ENCODE assay signal across 12 mouse cellular contexts in genomic region chr2:181662620-181663297, GRCm38 (mm10). TPM values are rescaled to one million over a fixed set of nuclear protein-coding genes. Genes with fewer than 3 reads are reported as not detected.
A peak's percentile ranks its signal among the peaks of the same experiment; 100 is the strongest.
DNase-seq lines count a peak whose midpoint lies in the region; ATAC-seq and TF ChIP-seq lines count a peak whose summit lies in the region.
"Had no signal": no experiment of that assay in that cellular context is flagged by ENCODE, and none has a peak within 500 bp of the region (broad histone marks: within the 10 kb centered on the region; RNA-seq: fewer than 3 reads in every experiment).

No protein-coding gene starts in this region.

- H3K4me1 ChIP-seq in hindbrain, embryonic 11.5 days (replicated peaks; ENCODE audit: control insufficient read depth, insufficient read depth, low read length) = no peaks in the 10 kb centered on the region
- H3K4me1 ChIP-seq in hindbrain, embryonic 14.5 days (replicated peaks; ENCODE audit: control insufficient read depth, insufficient read depth, low read length) = no peaks in the 10 kb centered on the region
- no peaks in the 10 kb centered on the region; the same call in 1 of the 2 replicates for H3K4me1 ChIP-seq in intestine, embryonic 15.5 days (replicated peaks)
- H3K4me1 ChIP-seq in lung, embryonic 14.5 days (ENCODE audit: insufficient read depth) = no peaks in the 10 kb centered on the region

- H3K36me3 ChIP-seq in hindbrain, embryonic 11.5 days (ENCODE audit: control insufficient read depth, insufficient read depth, low read length) = no peaks in the 10 kb centered on the region
- H3K36me3 ChIP-seq in hindbrain, embryonic 14.5 days (replicated peaks; ENCODE audit: control insufficient read depth, insufficient read depth) = 0 out of 2 replicates have a peak, but pooled peaks cover 4% of the 10 kb centered on the region
- no peaks in the 10 kb centered on the region for H3K36me3 ChIP-seq in intestine, embryonic 15.5 days
- H3K36me3 ChIP-seq in lung, embryonic 14.5 days (ENCODE audit: insufficient read depth) = 0 out of 2 replicates have a peak, but pooled peaks cover 2% of the 10 kb centered on the region

- H3K27ac ChIP-seq in hindbrain, embryonic 11.5 days (ENCODE audit: low read depth, low read length) = peak overlapping the region; percentile 10; the same call in 1 of the 2 replicates
- H3K27ac ChIP-seq in hindbrain, embryonic 14.5 days = no peak overlapping the region
- H3K27ac ChIP-seq in intestine, embryonic 15.5 days = peak overlapping the region; percentile 9; the same call in 1 of the 2 replicates
- peak overlapping the region; percentile 46; the same call in 1 of the 2 replicates for H3K27ac ChIP-seq in lung, embryonic 14.5 days (ENCODE audit: low read depth)

- H3K9me3 ChIP-seq in hindbrain, embryonic 11.5 days (ENCODE audit: control insufficient read depth, low read length) = no peaks in the 10 kb centered on the region
- H3K9me3 ChIP-seq in hindbrain, embryonic 14.5 days (ENCODE audit: control insufficient read depth, low read length) = no peaks in the 10 kb centered on the region
- H3K9me3 ChIP-seq in intestine, embryonic 15.5 days = no peaks in the 10 kb centered on the region
- H3K9me3 ChIP-seq in lung, embryonic 14.5 days (ENCODE audit: low read depth, low read length) = no peaks in the 10 kb centered on the region

- TF ChIP-seq CTCF in lung, embryonic 14.5 days (IDR thresholded peaks at IDR 0.05; ENCODE audit: low read depth) = no peak

- no peak for ATAC-seq in hindbrain, embryonic 11.5 days (ENCODE audit: low FRiP score)
- ATAC-seq in hindbrain, embryonic 14.5 days (ENCODE audit: low FRiP score) = no peak
- ATAC-seq in intestine, embryonic 15.5 days = no peak
- ATAC-seq in lung, embryonic 14.5 days (ENCODE audit: insufficient read depth) = peak; percentile 25; the same call in 1 of the 2 replicates
- ATAC-seq in frontal cortex, adult (ENCODE audit: low TSS enrichment) = no peak
- ATAC-seq: midbrain, embryonic 16.5 days had no signal

- H3K9ac ChIP-seq in hindbrain, embryonic 11.5 days (ENCODE audit: low read depth, low read length) = no peak overlapping the region
- H3K9ac ChIP-seq in hindbrain, embryonic 14.5 days = no peak overlapping the region
- H3K9ac ChIP-seq in intestine, embryonic 15.5 days = no peak overlapping the region
- H3K9ac ChIP-seq in lung, embryonic 14.5 days = no peak overlapping the region

- H3K27me3 ChIP-seq in hindbrain, embryonic 11.5 days (ENCODE audit: control insufficient read depth, insufficient read depth, low read length) = no peaks in the 10 kb centered on the region
- H3K27me3 ChIP-seq in hindbrain, embryonic 14.5 days (ENCODE audit: control insufficient read depth, insufficient read depth, low read length) = 0 out of 2 replicates have a peak, but pooled peaks cover under 1% of the 10 kb centered on the region
- peaks cover 6% of the 10 kb centered on the region for H3K27me3 ChIP-seq in intestine, embryonic 15.5 days (replicated peaks)
- no peaks in the 10 kb centered on the region for H3K27me3 ChIP-seq in lung, embryonic 14.5 days (ENCODE audit: insufficient read depth, low read length)

- no peak for DNase-seq in hindbrain, embryonic 11.5 days (ENCODE audit: low spot score)
- DNase-seq in hindbrain, embryonic 14.5 days (ENCODE audit: low spot score) = no peak
- DNase-seq in heart, adult 9 months (ENCODE audit: low spot score in 2 of 2) = peak; percentile 73 to 81
- peak; percentile 27 for DNase-seq in lung, embryonic 14.5 days
- no peak for DNase-seq in cerebellum, adult 11-12 months
- DNase-seq in thymus, postnatal 25 days = no peak
- DNase-seq: thymus, postnatal 36 days had no signal

- H3K4me3 ChIP-seq in hindbrain, embryonic 11.5 days (ENCODE audit: low read depth, low read length) = no peak overlapping the region
- H3K4me3 ChIP-seq in hindbrain, embryonic 14.5 days (replicated peaks; ENCODE audit: low read length) = no peak overlapping the region
- no peak overlapping the region for H3K4me3 ChIP-seq in intestine, embryonic 15.5 days (replicated peaks)
- H3K4me3 ChIP-seq in lung, embryonic 14.5 days (ENCODE audit: low read depth, low read length) = no peak overlapping the region

- WGBS in hindbrain, embryonic 11.5 days = 85% methylated on average over 3 of the region's 3 CpGs
- 85% methylated on average over 3 of the region's 3 CpGs for WGBS in hindbrain, embryonic 14.5 days
- WGBS in intestine, embryonic 15.5 days = 85% methylated on average over 3 of the region's 3 CpGs
- WGBS in lung, embryonic 14.5 days = 78% methylated on average over 3 of the region's 3 CpGs

- H3K4me2 ChIP-seq in hindbrain, embryonic 11.5 days (replicated peaks; ENCODE audit: low read depth, low read length) = no peak overlapping the region
- no peak overlapping the region for H3K4me2 ChIP-seq in hindbrain, embryonic 14.5 days (replicated peaks)
- H3K4me2 ChIP-seq in intestine, embryonic 15.5 days (replicated peaks) = no peak overlapping the region
- H3K4me2 ChIP-seq in lung, embryonic 14.5 days = no peak overlapping the region

RNA-seq across cellular contexts. Expression of gene Gm29797, which starts 5.9 kb away (rescaled TPM):
- 0.35 TPM in 1 of 2 replicates, not detected in the other for polyA plus RNA-seq in hindbrain, embryonic 11.5 days (2014; fragmentation: Nextera tagmentation; extraction: Ambion mirVana)
- polyA plus RNA-seq in hindbrain, embryonic 14.5 days (2014; fragmentation: Nextera tagmentation; extraction: Ambion mirVana) = 0.27 TPM in 1 of 2 replicates, not detected in the other
- polyA plus RNA-seq in intestine, embryonic 15.5 days (2015; fragmentation: Nextera tagmentation; extraction: Ambion mirVana) = 1.3 and 3.1 TPM in 2 replicates
- polyA plus RNA-seq in lung, embryonic 14.5 days (2014; fragmentation: Nextera tagmentation; extraction: Ambion mirVana) = not detected in 2 replicates
- polyA plus RNA-seq: frontal cortex, adult 2 months had no signal

RNA-seq across cellular contexts. Expression of gene Sox18, which starts 8.7 kb away (rescaled TPM):
- polyA plus RNA-seq in hindbrain, embryonic 11.5 days (2014; fragmentation: Nextera tagmentation; extraction: Ambion mirVana) = 17.0 and 17.1 TPM in 2 replicates
- 19.3 and 20.9 TPM in 2 replicates for polyA plus RNA-seq in hindbrain, embryonic 14.5 days (2014; fragmentation: Nextera tagmentation; extraction: Ambion mirVana)
- 28.0 and 29.0 TPM in 2 replicates for polyA plus RNA-seq in intestine, embryonic 15.5 days (2015; fragmentation: Nextera tagmentation; extraction: Ambion mirVana)
- polyA plus RNA-seq in lung, embryonic 14.5 days (2014; fragmentation: Nextera tagmentation; extraction: Ambion mirVana) = 55.4 and 64.7 TPM in 2 replicates

RNA-seq across cellular contexts. Expression of gene Tcea2, which starts 17.4 kb away (rescaled TPM):
- 20.7 and 21.2 TPM in 2 replicates for polyA plus RNA-seq in hindbrain, embryonic 11.5 days (2014; fragmentation: Nextera tagmentation; extraction: Ambion mirVana)
- 40.6 and 50.4 TPM in 2 replicates for polyA plus RNA-seq in hindbrain, embryonic 14.5 days (2014; fragmentation: Nextera tagmentation; extraction: Ambion mirVana)
- polyA plus RNA-seq in intestine, embryonic 15.5 days (2015; fragmentation: Nextera tagmentation; extraction: Ambion mirVana) = 14.9 and 15.7 TPM in 2 replicates
- polyA plus RNA-seq in lung, embryonic 14.5 days (2014; fragmentation: Nextera tagmentation; extraction: Ambion mirVana) = 22.5 and 25.7 TPM in 2 replicates

RNA-seq across cellular contexts. Expression of gene Rgs19, which starts 31.0 kb away (rescaled TPM):
- polyA plus RNA-seq in hindbrain, embryonic 11.5 days (2014; fragmentation: Nextera tagmentation; extraction: Ambion mirVana) = 62.2 and 63.7 TPM in 2 replicates
- 69.0 and 73.0 TPM in 2 replicates for polyA plus RNA-seq in hindbrain, embryonic 14.5 days (2014; fragmentation: Nextera tagmentation; extraction: Ambion mirVana)
- 37.4 and 39.4 TPM in 2 replicates for polyA plus RNA-seq in intestine, embryonic 15.5 days (2015; fragmentation: Nextera tagmentation; extraction: Ambion mirVana)
- polyA plus RNA-seq in lung, embryonic 14.5 days (2014; fragmentation: Nextera tagmentation; extraction: Ambion mirVana) = 91.3 and 93.8 TPM in 2 replicates

RNA-seq across cellular contexts. Expression of gene Lkaaear1, which starts 35.5 kb away (rescaled TPM):
- not detected in 2 replicates for polyA plus RNA-seq in hindbrain, embryonic 11.5 days (2014; fragmentation: Nextera tagmentation; extraction: Ambion mirVana)
- polyA plus RNA-seq in hindbrain, embryonic 14.5 days (2014; fragmentation: Nextera tagmentation; extraction: Ambion mirVana) = not detected in 2 replicates
- polyA plus RNA-seq in intestine, embryonic 15.5 days (2015; fragmentation: Nextera tagmentation; extraction: Ambion mirVana) = not detected in 2 replicates
- polyA plus RNA-seq in lung, embryonic 14.5 days (2014; fragmentation: Nextera tagmentation; extraction: Ambion mirVana) = not detected in 2 replicates
- polyA plus RNA-seq: cortical plate, adult 2 months; frontal cortex, adult 2 months; midbrain, embryonic 16.5 days had no signal

Comparison
In these comparisons a context has a peak if more than half of its experiments do, and no peak if none do; other contexts are left out.
1. DNase-seq: peak in heart, adult 9 months (2 of 2) and lung, embryonic 14.5 days (single experiment); none in hindbrain, embryonic 11.5 days (single experiment), hindbrain, embryonic 14.5 days (single experiment), cerebellum, adult 11-12 months (single experiment) and thymus, postnatal 25 days (single experiment).